Mouse (Mus musculus) adrenal gland, adult 2 months (tissue): ENCODE results near the gene Gm5065. TPM values are rescaled to one million over a fixed set of nuclear protein-coding genes. Genes with fewer than 3 reads are reported as not detected.

Experiments
- DNase-seq: peaks from one replicate; pipeline ENCODE4 v3.0.0; 2021
- long read RNA-seq: library from polyadenylated mRNA; stranded (forward); transcript quantifications from one replicate; pipeline ENCODE4 v2.0.0, GENCODE M21; 2021
- polyA plus RNA-seq: library from polyadenylated mRNA; depleted of rRNA; stranded (reverse); fragments of >200 nt; gene quantifications from 2 replicates; pipeline ENCODE4 v1.2.3, GENCODE M21; 2012; rRNA removed
- total RNA-seq, 2 experiments: library from RNA; stranded (reverse); gene quantifications; 2 replicates each; pipeline ENCODE4 v1.2.3; 2021

Gene Gm5065
- not detected for total RNA-seq
- polyA plus RNA-seq, result not detected in 2 replicates
- long read RNA-seq, result 0 reads

DNA sequence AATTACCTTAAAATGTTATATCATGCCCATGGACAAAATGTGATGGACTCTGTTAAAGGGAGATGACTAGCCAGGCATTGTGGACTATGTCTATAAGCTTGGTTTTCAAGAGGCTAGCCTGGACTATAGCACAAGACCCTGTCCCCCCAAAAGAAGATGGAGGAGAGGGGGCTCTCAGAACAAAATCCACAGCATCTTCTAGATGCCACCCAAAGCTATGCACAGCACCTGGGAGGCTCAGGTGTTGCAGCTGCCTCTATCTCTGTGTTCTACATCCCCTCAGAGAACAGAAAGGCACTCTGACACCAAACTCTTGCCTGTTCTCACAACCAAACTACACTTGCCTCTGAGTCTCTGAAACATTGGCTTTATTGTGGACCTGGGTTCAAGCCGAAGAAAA, at the start of gene Gm5065:
Gm5065 (plus strand) TSS at position 301 of the 400 bp plus-strand sequence.
- no peak for DNase-seq

DNA sequence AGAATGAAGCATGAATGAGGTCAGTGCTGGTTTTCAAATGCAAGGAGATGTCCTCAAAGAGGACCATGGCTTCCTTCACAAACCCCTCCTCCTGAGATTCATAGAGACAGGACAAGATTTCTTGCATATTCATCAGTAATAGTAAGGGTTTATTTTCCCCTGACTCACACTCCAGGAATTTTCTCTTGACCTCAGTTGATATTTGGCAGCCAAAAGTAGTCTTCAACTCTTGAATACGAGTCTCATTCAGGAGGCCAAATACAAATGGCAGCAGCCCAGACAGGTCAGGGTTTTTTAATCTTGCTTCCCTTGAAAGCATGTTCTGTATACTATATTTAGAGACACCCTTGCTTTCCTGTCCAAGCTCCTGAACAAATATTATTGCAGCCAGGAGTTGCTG, 22.8 kb upstream of the Gm5065 start:
- no peak for DNase-seq

DNA sequence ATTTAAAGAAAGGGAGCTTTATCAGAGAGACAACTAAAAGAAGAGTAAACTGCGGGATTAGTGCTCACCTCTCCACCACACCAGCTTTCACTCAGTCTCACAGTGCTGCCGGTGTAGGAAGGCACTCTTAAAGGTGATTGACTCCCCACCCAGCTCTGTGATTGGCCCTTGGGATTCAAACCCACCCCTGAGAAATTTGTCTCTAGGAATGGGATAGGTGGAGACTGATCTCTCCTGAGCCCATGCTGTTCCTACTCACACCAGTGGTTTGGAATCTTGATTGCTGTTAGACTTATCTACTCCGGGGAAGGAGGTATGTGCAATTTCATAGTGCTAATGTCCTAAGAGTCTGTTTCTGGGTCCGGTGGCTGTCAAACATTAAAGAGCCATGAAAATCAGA, 598 bp downstream of the Gm5065 start, which contains the start of gene Nlrp2:
Nlrp2 (minus strand) TSS at position 101 of the 400 bp plus-strand sequence.
- no peak for DNase-seq

DNA sequence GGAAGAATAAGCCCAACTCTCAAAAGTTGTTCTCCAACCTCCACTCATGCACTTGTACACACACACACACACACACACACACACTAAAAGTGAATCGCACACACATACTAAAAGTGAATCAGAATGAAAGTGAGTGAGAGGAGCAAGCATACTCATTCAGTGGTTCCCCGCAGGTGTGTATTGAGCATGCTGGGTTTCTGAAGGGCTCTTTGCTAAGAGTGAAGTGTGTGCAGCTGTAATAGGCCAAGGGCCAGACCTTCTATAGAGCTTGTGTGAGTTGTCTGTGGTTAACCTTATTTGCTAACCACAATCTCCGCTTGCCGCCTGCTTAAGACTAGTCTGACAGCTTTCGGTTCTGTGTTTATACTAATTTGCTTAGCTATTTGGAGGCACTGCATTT, 13.3 kb downstream of the Gm5065 start:
- no peak for DNase-seq

DNA sequence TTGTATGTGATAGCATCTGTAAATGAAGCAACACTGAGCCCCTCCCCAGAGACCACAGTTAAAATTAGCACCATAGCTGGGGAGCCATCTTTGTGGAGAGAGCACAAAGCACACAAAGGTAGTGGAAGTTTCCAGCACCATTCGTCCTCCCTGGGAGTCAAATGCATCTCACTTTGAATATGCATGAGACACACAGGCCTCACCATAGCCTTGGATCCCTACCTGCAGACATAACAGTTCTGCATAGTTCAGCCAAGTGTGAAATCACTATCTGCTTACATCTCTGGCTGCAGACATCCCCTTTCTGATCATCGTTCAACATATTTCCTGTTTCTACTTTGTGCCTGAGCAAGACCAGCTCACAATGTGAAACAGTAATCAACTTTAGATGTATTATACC, 16.4 kb downstream of the Gm5065 start:
- no peak for DNase-seq

DNA sequence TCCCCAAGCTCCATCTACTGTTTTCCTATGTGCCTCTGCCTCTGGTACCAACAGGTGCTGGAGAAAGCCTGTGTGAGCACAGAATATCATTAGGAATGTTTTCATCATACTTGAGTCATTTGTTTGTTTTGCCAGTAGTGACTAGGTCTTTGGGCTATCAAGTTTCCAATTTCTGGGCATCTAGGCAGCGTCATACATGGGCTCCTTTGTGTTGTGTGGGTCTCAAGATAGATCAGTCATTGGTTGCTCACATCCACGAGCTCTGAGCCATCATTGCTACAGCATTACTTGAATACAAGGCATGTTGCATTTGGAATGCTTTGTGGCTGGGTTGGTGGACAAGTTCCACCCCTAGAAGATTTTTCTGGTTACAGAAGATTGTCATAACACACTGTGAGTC, 55.9 kb downstream of the Gm5065 start:
- DNase-seq, result no peak

Other genes with a start within 250 kb of the Gm5065 start
- under 1 TPM in 1 of 2 experiments, not detected in 1; 0.59 TPM for gene Rfpl4, start 233.6 kb upstream of the Gm5065 start, total RNA-seq
- not detected in 2 replicates for gene Rfpl4, start 233.6 kb upstream of the Gm5065 start, polyA plus RNA-seq
- gene Rasl2-9, start 224.6 kb upstream of the Gm5065 start, total RNA-seq, result 1 to 10 TPM in 1 of 2 experiments, under 1 TPM in 1; 0.86 to 2.9 TPM
- 0.15 and 0.33 TPM in 2 replicates for gene Rasl2-9, start 224.6 kb upstream of the Gm5065 start, polyA plus RNA-seq
- gene Vmn1r55, start 200.9 kb upstream of the Gm5065 start, total RNA-seq, result not detected
- gene Vmn1r55, start 200.9 kb upstream of the Gm5065 start, polyA plus RNA-seq, result not detected in 2 replicates
- not detected for gene Vmn1r56, start 153.8 kb upstream of the Gm5065 start, total RNA-seq
- gene Vmn1r56, start 153.8 kb upstream of the Gm5065 start, polyA plus RNA-seq, result not detected in 2 replicates
- not detected for gene Vmn1r57, start 132.0 kb upstream of the Gm5065 start, total RNA-seq
- not detected in 2 replicates for gene Vmn1r57, start 132.0 kb upstream of the Gm5065 start, polyA plus RNA-seq
- not detected for gene Nlrp2, start 498 bp downstream of the Gm5065 start, total RNA-seq
- not detected in 2 replicates for gene Nlrp2, start 498 bp downstream of the Gm5065 start, polyA plus RNA-seq
- gene Vmn1r58, start 62.9 kb downstream of the Gm5065 start, total RNA-seq, result not detected
- not detected in 2 replicates for gene Vmn1r58, start 62.9 kb downstream of the Gm5065 start, polyA plus RNA-seq
- gene Vmn1r59, start 106.2 kb downstream of the Gm5065 start, total RNA-seq, result not detected
- gene Vmn1r59, start 106.2 kb downstream of the Gm5065 start, polyA plus RNA-seq, result not detected in 2 replicates
- not detected for gene Vmn2r28, start 143.4 kb downstream of the Gm5065 start, total RNA-seq
- gene Vmn2r28, start 143.4 kb downstream of the Gm5065 start, polyA plus RNA-seq, result not detected in 2 replicates
- not detected for gene Vmn1r60, start 196.8 kb downstream of the Gm5065 start, total RNA-seq
- gene Vmn1r60, start 196.8 kb downstream of the Gm5065 start, polyA plus RNA-seq, result not detected in 2 replicates